Mouse (Mus musculus): ENCODE results near the gene Ankrd13a.

Ankrd13a gene

GRCm38 (mm10) chr5:114799848-114800247 lies 25.4 kb downstream of the Ankrd13a start:
- DNase-seq (ENCODE audit: low spot score), result no peak

DNA sequence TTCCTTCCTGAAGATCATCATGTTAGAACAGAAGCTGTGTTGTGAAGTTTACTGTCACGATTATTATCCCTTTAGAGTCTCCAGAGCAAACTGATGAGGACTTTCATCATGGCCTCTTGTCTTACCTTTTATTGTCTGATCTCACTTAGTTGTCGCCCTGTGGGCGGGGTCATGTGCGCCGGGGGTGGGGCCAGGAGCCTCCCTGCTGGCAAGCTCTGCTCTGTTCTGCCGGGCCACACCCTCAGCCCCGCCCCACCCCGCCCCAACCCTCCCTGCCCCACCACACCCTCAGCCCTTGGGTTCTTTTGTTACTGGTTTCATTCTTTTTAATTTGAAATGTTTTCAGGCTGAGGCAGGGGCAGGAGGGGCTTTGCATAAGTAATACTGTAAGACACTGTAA lies 26.6 kb downstream of the Ankrd13a start:
- DNase-seq (ENCODE audit: low spot score), result no peak

DNA sequence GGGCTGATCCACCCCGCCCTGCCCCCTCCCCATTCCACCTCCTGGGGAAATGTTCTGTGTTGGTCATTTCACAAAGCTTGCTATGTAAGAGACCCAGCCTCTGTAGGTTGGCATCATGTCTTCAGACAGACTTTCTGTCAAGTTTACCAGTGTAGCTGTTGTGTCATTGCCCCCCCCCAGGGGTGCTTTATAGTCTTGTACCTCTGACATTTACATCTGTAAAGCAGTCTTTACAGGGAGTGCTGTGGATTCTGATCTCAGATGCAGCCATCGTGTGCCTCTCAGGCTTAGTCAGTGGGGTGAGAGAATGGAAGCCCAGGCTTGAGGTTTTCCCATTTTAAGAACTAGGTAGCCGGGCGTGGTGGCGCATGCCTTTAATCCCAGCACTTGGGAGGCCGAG lies 27.4 kb downstream of the Ankrd13a start:
- DNase-seq (ENCODE audit: low spot score), result no peak

DNA sequence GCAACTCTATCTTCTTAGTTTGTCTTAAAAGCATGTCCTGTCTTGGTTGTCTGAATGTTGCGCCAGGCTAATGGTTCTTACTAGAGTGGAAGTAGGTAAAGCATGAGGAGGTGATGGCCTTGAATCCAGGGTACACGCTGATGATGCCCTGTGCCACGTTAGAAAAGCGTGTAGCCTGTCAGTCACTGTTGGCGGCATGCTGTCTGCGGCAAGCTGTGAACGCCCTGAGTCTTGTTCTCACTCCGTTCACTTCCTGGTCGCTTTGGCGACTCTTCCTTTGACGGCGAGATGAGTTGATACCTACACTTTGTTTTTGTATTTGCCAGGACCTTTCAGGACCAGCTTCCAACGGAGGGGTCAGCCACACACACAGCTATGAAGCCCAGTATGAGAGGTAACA lies 28.8 kb downstream of the Ankrd13a start:
- no peak for DNase-seq (ENCODE audit: low spot score)

- no peak for DNase-seq (ENCODE audit: low spot score)
Measured at GRCm38 (mm10) chr5:114804335-114804734, 29.9 kb downstream of the Ankrd13a start.

DNA sequence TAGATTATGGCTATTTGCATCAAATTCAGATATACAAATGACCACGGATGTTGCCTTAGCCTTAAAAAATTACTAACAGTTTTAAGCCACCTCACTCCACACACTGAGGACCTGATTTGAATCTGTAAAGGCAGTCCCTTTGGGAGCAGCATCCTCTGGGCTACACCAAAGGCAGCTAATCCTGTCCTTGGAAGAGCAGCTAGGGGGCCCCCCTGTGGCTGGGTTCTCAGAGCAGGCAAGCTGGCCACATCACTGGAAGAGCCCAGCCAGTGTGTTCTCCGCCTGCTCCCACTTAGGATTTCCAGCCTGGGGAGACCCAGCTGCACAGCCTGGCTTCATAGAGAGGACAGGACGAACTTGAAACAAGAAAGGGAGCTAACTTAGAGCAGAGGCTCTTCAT lies 30.5 kb downstream of the Ankrd13a start:
- DNase-seq (ENCODE audit: low spot score), result peak; percentile 56

GRCm38 (mm10) chr5:114805436-114806350 lies 31.2 kb downstream of the Ankrd13a start:
- DNase-seq (ENCODE audit: low spot score), result no peak

DNA sequence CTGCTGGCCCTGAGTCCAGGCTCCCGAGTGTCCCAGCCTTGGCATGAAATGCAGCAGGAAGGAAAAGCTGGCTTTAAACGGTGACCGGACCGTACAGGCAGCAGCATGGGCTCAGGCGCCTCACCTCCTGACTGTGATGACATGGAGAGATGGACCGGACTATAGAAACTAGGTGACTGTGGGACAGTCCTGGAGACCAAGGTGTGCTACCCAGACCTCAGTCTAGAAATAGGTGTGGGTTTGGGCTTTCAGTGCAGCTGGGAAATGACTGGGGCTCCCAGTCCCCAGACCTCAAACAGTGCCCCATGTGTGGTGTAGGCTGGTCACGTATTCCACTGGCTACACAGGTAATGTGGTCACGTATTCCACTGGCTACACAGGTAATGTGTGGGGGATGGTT lies 32.2 kb downstream of the Ankrd13a start:
- DNase-seq (ENCODE audit: low spot score), result no peak

GRCm38 (mm10) chr5:114807063-114807462 lies 32.6 kb downstream of the Ankrd13a start:
- no peak for DNase-seq (ENCODE audit: low spot score)

- DNase-seq (ENCODE audit: low spot score), result no peak
Measured at GRCm38 (mm10) chr5:114807468-114807867, 33.0 kb downstream of the Ankrd13a start.

- DNase-seq (ENCODE audit: low spot score), result no peak
Measured at GRCm38 (mm10) chr5:114807893-114808292, 33.4 kb downstream of the Ankrd13a start.

DNA sequence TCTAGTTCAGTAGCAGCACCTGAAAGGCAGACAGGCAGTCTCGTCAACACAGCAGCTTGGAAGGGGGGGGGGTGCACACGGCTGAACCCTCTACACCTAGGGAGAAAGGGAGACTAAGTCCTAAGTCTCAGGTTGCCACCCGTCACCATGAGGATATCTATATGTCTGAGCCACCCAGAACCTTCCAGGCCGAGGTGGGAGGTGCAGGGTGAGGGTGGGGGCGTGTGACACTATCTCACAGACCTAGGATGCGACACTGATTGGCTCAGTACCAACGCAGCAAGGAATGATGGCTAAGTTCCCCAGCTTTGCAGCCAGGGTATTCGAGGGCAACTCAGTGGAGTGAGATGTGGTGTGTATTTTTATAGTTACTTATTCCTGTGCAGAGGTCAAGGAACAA lies 33.9 kb downstream of the Ankrd13a start:
- no peak for DNase-seq (ENCODE audit: low spot score)

DNA sequence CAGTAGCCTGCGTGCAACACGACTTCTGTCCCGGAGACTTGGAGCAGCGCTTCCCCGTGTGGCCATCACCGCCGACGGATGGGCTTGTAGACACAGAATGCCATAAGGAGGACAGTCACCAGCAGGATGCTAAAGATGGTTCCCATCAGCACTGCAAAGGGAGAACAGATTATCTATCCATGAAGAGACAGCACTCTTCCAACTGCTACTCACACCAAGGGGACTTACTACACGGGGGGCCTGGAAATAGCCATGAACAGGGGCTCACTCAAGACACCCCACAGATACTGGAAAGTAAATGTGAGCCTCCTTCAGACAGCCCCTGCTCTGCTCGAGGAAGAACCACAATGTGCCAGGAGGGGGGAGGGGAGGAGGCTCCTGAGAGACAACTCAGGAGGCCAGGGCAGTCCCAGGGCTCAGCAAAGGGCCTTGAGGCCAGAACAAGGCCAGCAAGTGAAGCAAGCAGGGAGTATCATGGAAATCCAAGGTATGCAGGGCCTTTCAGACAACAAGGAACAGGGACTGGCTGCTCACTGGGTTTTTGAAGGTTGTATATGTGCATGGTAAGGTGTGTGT lies 34.8 kb downstream of the Ankrd13a start:
- no peak for DNase-seq (ENCODE audit: low spot score)

- DNase-seq (ENCODE audit: low spot score), result no peak
Measured at GRCm38 (mm10) chr5:114809826-114810225, 35.3 kb downstream of the Ankrd13a start.

GRCm38 (mm10) chr5:114813525-114814181 lies 39.2 kb downstream of the Ankrd13a start:
- peak; percentile 90 for DNase-seq (ENCODE audit: low spot score)

DNA sequence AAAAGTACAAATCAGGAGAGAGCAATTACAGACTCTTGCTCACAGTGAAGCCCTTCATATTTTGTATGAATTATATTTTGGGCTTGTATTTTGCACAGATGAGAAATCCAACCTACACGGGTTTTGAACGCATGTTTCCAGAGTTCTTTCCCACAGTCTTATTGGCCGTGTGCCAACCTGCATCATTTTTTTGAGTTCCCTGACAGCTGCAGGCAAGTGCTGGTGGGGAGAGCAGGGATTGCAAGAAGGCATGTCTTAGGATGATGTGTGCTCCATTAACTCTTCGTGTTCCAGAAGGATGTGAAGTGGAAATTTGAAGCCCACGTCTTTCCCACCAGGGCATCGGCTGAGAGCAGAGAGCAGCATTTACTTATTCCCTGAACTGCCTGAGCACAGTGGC lies 42.1 kb downstream of the Ankrd13a start:
- DNase-seq (ENCODE audit: low spot score), result peak; percentile 27

GRCm38 (mm10) chr5:114818124-114818523 lies 43.6 kb downstream of the Ankrd13a start:
- no peak for DNase-seq (ENCODE audit: low spot score)

- peak; percentile 88 for DNase-seq (ENCODE audit: low spot score)
Measured at GRCm38 (mm10) chr5:114822796-114823688, 48.6 kb downstream of the Ankrd13a start, which contains the start of gene 1500011B03Rik. 1500011B03Rik (minus strand) TSS chr5:114823468.

- DNase-seq (ENCODE audit: low spot score), result peak; percentile 78
Measured at GRCm38 (mm10) chr5:114824197-114824596, 49.7 kb downstream of the Ankrd13a start.

GRCm38 (mm10) chr5:114825978-114826691 lies 51.7 kb downstream of the Ankrd13a start:
- DNase-seq (ENCODE audit: low spot score), result peak; percentile 93

GRCm38 (mm10) chr5:114827427-114827826 lies 53.0 kb downstream of the Ankrd13a start:
- no peak for DNase-seq (ENCODE audit: low spot score)

Measured in retina, embryonic 14.5 days (tissue).